Mouse (Mus musculus) neural tube, embryonic 11.5 days (tissue): ENCODE measurements at regions not wholly inside any gene's neighbourhood (a gene's known extent, or its start where the extent isn't known, plus 50 kb on each side); places are given as distances from the start of the nearest gene placed in this dataset.

Source experiments
- ATAC-seq: fragments of 200-750 bp; cut with Nextera tagmentation; 2 replicates; pipeline ENCODE4 v1.8.0; 2017; ENCODE audit warnings: moderate number of reproducible peaks, mild to moderate bottlenecking, moderate TSS enrichment, moderate library complexity; ENCODE audit not compliant: insufficient read depth, low FRiP score, low TSS enrichment
- DNase-seq: peaks from one replicate; pipeline ENCODE4 v3.0.0-alpha.2; 2015; ENCODE audit warnings: low spot score
- H3K27ac ChIP-seq: fragments of 300-500 bp; sonication (generic); 2 replicates; pipeline ENCODE4 v1.5.1; 2014; ENCODE audit warnings: low read depth, mild to moderate bottlenecking, low read length
- H3K27me3 ChIP-seq: fragments of 300-500 bp; sonication (generic); 2 replicates; pipeline ENCODE4 v1.6.1; 2014; ENCODE audit warnings: mild to moderate bottlenecking, low read length, mixed read lengths; ENCODE audit not compliant: control insufficient read depth, insufficient read depth
- H3K36me3 ChIP-seq: fragments of 300-500 bp; sonication (generic); 2 replicates; pipeline ENCODE4 v1.6.1; 2014; ENCODE audit warnings: mild to moderate bottlenecking, low read length, moderate library complexity, mixed read lengths; ENCODE audit not compliant: control insufficient read depth, insufficient read depth
- H3K4me1 ChIP-seq: fragments of 300-500 bp; sonication (generic); 2 replicates; pipeline ENCODE4 v1.6.1; 2014; ENCODE audit warnings: low read length, mixed read lengths; ENCODE audit not compliant: control insufficient read depth, insufficient read depth
- H3K4me2 ChIP-seq: fragments of 300-500 bp; sonication (generic); 2 replicates; pipeline ENCODE4 v1.6.1; 2014; ENCODE audit warnings: low read depth, mild to moderate bottlenecking, moderate library complexity
- H3K4me3 ChIP-seq: fragments of 300-500 bp; sonication (generic); 2 replicates; pipeline ENCODE4 v1.5.1; 2014; ENCODE audit warnings: low read depth, low read length
- H3K9ac ChIP-seq: fragments of 300-500 bp; sonication (generic); 2 replicates; pipeline ENCODE4 v1.6.1; 2014; ENCODE audit warnings: mild to moderate bottlenecking, low read length
- H3K9me3 ChIP-seq: fragments of 300-500 bp; sonication (generic); 2 replicates; pipeline ENCODE4 v1.6.1; 2016; ENCODE audit warnings: low read length; ENCODE audit not compliant: control insufficient read depth
- WGBS: fragments of 180-500 bp; shearing (Covaris S2); extraction: QIAGEN DNeasy Blood & Tissue Kit; methylation state at CpG from one replicate; pipeline ENCODE4 v1.1.7; 2014; 5-methylcytosine and 5-hydroxymethylcytosine counted together

- 64% methylated on average over 17 of the region's 17 CpGs for WGBS
- DNase-seq (no peak), ATAC-seq (no peak)
Measured at GRCm38 (mm10) chr7:70046691-70047414, 319.7 kb downstream of the Nr2f2 start.

GRCm38 (mm10) chr7:70037011-70037410 is 329.5 kb downstream of the Nr2f2 start:
- Histone ChIP-seq H3K9ac (no peak overlapping the region), H3K9me3 (no peaks in the 10 kb centered on the region), H3K4me1 (no peaks in the 10 kb centered on the region), H3K27me3 (no peaks in the 10 kb centered on the region), H3K4me3 (no peak overlapping the region), H3K36me3 (no peaks in the 10 kb centered on the region), H3K4me2 (no peak overlapping the region), H3K27ac (no peak overlapping the region)
- ATAC-seq (no peak), DNase-seq (no peak)
- 95% methylated on average over 1 of the region's 1 CpGs for WGBS

More at GRCm38 (mm10) chr7:70046691-70047414, 319.7 kb downstream of the Nr2f2 start:
- Histone ChIP-seq H3K4me2 (no peak overlapping the region), H3K27me3 (no peaks in the 10 kb centered on the region), H3K9me3 (no peaks in the 10 kb centered on the region), H3K4me1 (no peaks in the 10 kb centered on the region), H3K9ac (no peak overlapping the region), H3K4me3 (no peak overlapping the region), H3K27ac (no peak overlapping the region), H3K36me3 (no peaks in the 10 kb centered on the region)

- DNase-seq = no peak
- 92% methylated on average over 2 of the region's 2 CpGs for WGBS
Measured at GRCm38 (mm10) chr7:70032857-70033256, 333.7 kb downstream of the Nr2f2 start.

GRCm38 (mm10) chr7:70029311-70029710 is 337.2 kb downstream of the Nr2f2 start:
- no peak for ATAC-seq
- Histone ChIP-seq H3K9me3 (no peaks in the 10 kb centered on the region), H3K4me3 (no peak overlapping the region), H3K27ac (no peak overlapping the region), H3K4me2 (no peak overlapping the region), H3K36me3 (no peaks in the 10 kb centered on the region), H3K27me3 (no peaks in the 10 kb centered on the region), H3K4me1 (no peaks in the 10 kb centered on the region), H3K9ac (no peak overlapping the region)
- 70% methylated on average over 2 of the region's 2 CpGs for WGBS
- DNase-seq = no peak

More at GRCm38 (mm10) chr7:70032857-70033256, 333.7 kb downstream of the Nr2f2 start:
- H3K27me3 ChIP-seq = no peaks in the 10 kb centered on the region
- no peak for ATAC-seq
- H3K4me3 ChIP-seq = no peak overlapping the region
- no peaks in the 10 kb centered on the region for H3K9me3 ChIP-seq
- no peaks in the 10 kb centered on the region for H3K4me1 ChIP-seq
- no peaks in the 10 kb centered on the region for H3K36me3 ChIP-seq
- H3K4me2 ChIP-seq = no peak overlapping the region
- H3K9ac ChIP-seq = no peak overlapping the region
- no peak overlapping the region for H3K27ac ChIP-seq

- Histone ChIP-seq H3K4me1 (no peaks in the 10 kb centered on the region), H3K27ac (no peak overlapping the region), H3K4me2 (no peak overlapping the region), H3K9ac (no peak overlapping the region), H3K36me3 (no peaks in the 10 kb centered on the region), H3K4me3 (no peak overlapping the region), H3K27me3 (no peaks in the 10 kb centered on the region), H3K9me3 (no peaks in the 10 kb centered on the region)
- DNase-seq (no peak), ATAC-seq (no peak)
Measured at GRCm38 (mm10) chr7:70025527-70025926, 341.0 kb downstream of the Nr2f2 start.

GRCm38 (mm10) chr7:70016611-70017010 is 349.9 kb downstream of the Nr2f2 start:
- Histone ChIP-seq H3K27ac (no peak overlapping the region), H3K4me3 (no peak overlapping the region), H3K4me1 (no peaks in the 10 kb centered on the region), H3K9me3 (no peaks in the 10 kb centered on the region), H3K4me2 (no peak overlapping the region), H3K36me3 (no peaks in the 10 kb centered on the region), H3K27me3 (no peaks in the 10 kb centered on the region), H3K9ac (no peak overlapping the region)
- DNase-seq = no peak
- ATAC-seq = no peak

GRCm38 (mm10) chr7:70003200-70003986 is 363.1 kb downstream of the Nr2f2 start:
- WGBS = 25% methylated on average over 8 of the region's 8 CpGs
- DNase-seq = peak; percentile 64
- Histone ChIP-seq H3K36me3 (no peaks in the 10 kb centered on the region), H3K9me3 (no peaks in the 10 kb centered on the region), H3K9ac (no peak overlapping the region), H3K4me2 (no peak overlapping the region), H3K4me3 (no peak overlapping the region), H3K27me3 (peaks cover 6% of the 10 kb centered on the region; the same call in 1 of the 2 replicates), H3K27ac (no peak overlapping the region), H3K4me1 (peaks cover 7% of the 10 kb centered on the region)
- peak; percentile 45; the same call in 1 of the 2 replicates for ATAC-seq

GRCm38 (mm10) chr7:69998756-69999155 is 367.8 kb downstream of the Nr2f2 start:
- H3K27ac ChIP-seq = no peak overlapping the region
- H3K4me1 ChIP-seq = peaks cover 7% of the 10 kb centered on the region
- no peak overlapping the region for H3K4me2 ChIP-seq
- H3K36me3 ChIP-seq = no peaks in the 10 kb centered on the region
- no peak for DNase-seq
- no peak for ATAC-seq
- H3K4me3 ChIP-seq = no peak overlapping the region
- peaks cover 10% of the 10 kb centered on the region; the same call in 1 of the 2 replicates for H3K27me3 ChIP-seq
- H3K9ac ChIP-seq = no peak overlapping the region
- no peaks in the 10 kb centered on the region for H3K9me3 ChIP-seq
- WGBS = 78% methylated on average over 1 of the region's 1 CpGs
